Comparison of ENCODE assay signal across 8 mouse cellular contexts in genomic region chr14:56888416-56888815, GRCm38 (mm10). TPM values are rescaled to one million over a fixed set of nuclear protein-coding genes. Genes with fewer than 3 reads are reported as not detected.
A peak's percentile ranks its signal among the peaks of the same experiment; 100 is the strongest.
DNase-seq lines count a peak whose midpoint lies in the region; ATAC-seq lines count a peak whose summit lies in the region.

No protein-coding gene starts in this region.

- DNase-seq in heart, adult 8-10 months (ENCODE audit: low spot score): no peak
- DNase-seq in layer of hippocampus, postnatal 10 days (ENCODE audit: low spot score in 2 of 2): no peak
- no peak for DNase-seq in adrenal gland, postnatal 14 days
- DNase-seq in ovary, postnatal 14 days (ENCODE audit: low spot score): no peak

- peak overlapping the region; percentile 95 for H3K9ac ChIP-seq in heart, embryonic 13.5 days
- no peak overlapping the region for H3K9ac ChIP-seq in embryonic facial prominence, embryonic 13.5 days
- H3K9ac ChIP-seq in hindbrain, embryonic 16.5 days (ENCODE audit: low read depth, low read length): no peak overlapping the region
- H3K9ac ChIP-seq in midbrain, embryonic 12.5 days (replicated peaks): no peak overlapping the region

- WGBS in heart, embryonic 13.5 days: 70% methylated on average over 2 of the region's 2 CpGs
- 80% methylated on average over 2 of the region's 2 CpGs for WGBS in embryonic facial prominence, embryonic 13.5 days
- WGBS in hindbrain, embryonic 16.5 days: 83% methylated on average over 2 of the region's 2 CpGs
- 80% methylated on average over 2 of the region's 2 CpGs for WGBS in midbrain, embryonic 12.5 days

- peaks cover 25% of the 10 kb centered on the region for H3K4me1 ChIP-seq in heart, embryonic 13.5 days
- peaks cover 13% of the 10 kb centered on the region for H3K4me1 ChIP-seq in embryonic facial prominence, embryonic 13.5 days
- H3K4me1 ChIP-seq in hindbrain, embryonic 16.5 days (ENCODE audit: control insufficient read depth, insufficient read depth, low read depth, low read length): peaks cover 18% of the 10 kb centered on the region
- peaks cover 21% of the 10 kb centered on the region for H3K4me1 ChIP-seq in midbrain, embryonic 12.5 days

- no peaks in the 10 kb centered on the region for H3K27me3 ChIP-seq in heart, embryonic 13.5 days (replicated peaks)
- no peaks in the 10 kb centered on the region for H3K27me3 ChIP-seq in embryonic facial prominence, embryonic 13.5 days
- H3K27me3 ChIP-seq in hindbrain, embryonic 16.5 days (replicated peaks; ENCODE audit: control insufficient read depth, insufficient read depth, low read length): no peaks in the 10 kb centered on the region
- no peaks in the 10 kb centered on the region for H3K27me3 ChIP-seq in midbrain, embryonic 12.5 days

- peak overlapping the region; percentile 89 for H3K4me2 ChIP-seq in heart, embryonic 13.5 days
- H3K4me2 ChIP-seq in embryonic facial prominence, embryonic 13.5 days: peak overlapping the region; percentile 72
- peak overlapping the region; percentile 79 for H3K4me2 ChIP-seq in hindbrain, embryonic 16.5 days (ENCODE audit: low read length)
- peak overlapping the region; percentile 56 for H3K4me2 ChIP-seq in midbrain, embryonic 12.5 days (replicated peaks)

- no peak for ATAC-seq in heart, embryonic 13.5 days (ENCODE audit: extremely low read depth, insufficient number of reproducible peaks, low FRiP score, low TSS enrichment)
- no peak for ATAC-seq in embryonic facial prominence, embryonic 13.5 days (ENCODE audit: insufficient number of reproducible peaks, insufficient read depth, low FRiP score, low TSS enrichment, low read depth)
- ATAC-seq in hindbrain, embryonic 16.5 days: no peak
- ATAC-seq in midbrain, embryonic 12.5 days (ENCODE audit: low FRiP score, low read depth): no peak

- H3K36me3 ChIP-seq in heart, embryonic 13.5 days: peaks cover 43% of the 10 kb centered on the region
- H3K36me3 ChIP-seq in embryonic facial prominence, embryonic 13.5 days: peaks cover 35% of the 10 kb centered on the region
- 0 out of 2 replicates have a peak, but pooled peaks cover 6% of the 10 kb centered on the region for H3K36me3 ChIP-seq in hindbrain, embryonic 16.5 days (ENCODE audit: control insufficient read depth, insufficient read depth, low read length)
- H3K36me3 ChIP-seq in midbrain, embryonic 12.5 days: peaks cover 27% of the 10 kb centered on the region

- H3K4me3 ChIP-seq in heart, embryonic 13.5 days: peak overlapping the region; percentile 86
- peak overlapping the region; percentile 76 for H3K4me3 ChIP-seq in embryonic facial prominence, embryonic 13.5 days
- peak overlapping the region; percentile 84 for H3K4me3 ChIP-seq in hindbrain, embryonic 16.5 days (ENCODE audit: low read length)
- H3K4me3 ChIP-seq in midbrain, embryonic 12.5 days: peak overlapping the region; percentile 92

- H3K9me3 ChIP-seq in heart, embryonic 13.5 days: 0 out of 2 replicates have a peak, but pooled peaks cover 1% of the 10 kb centered on the region
- H3K9me3 ChIP-seq in embryonic facial prominence, embryonic 13.5 days: 0 out of 2 replicates have a peak, but pooled peaks cover 3% of the 10 kb centered on the region
- no peaks in the 10 kb centered on the region for H3K9me3 ChIP-seq in hindbrain, embryonic 16.5 days (ENCODE audit: control insufficient read depth, low read length)
- no peaks in the 10 kb centered on the region for H3K9me3 ChIP-seq in midbrain, embryonic 12.5 days

- peak overlapping the region; percentile 99; the same call in 1 of the 2 replicates for H3K27ac ChIP-seq in heart, embryonic 13.5 days (replicated peaks)
- no peak overlapping the region; the same call in 1 of the 2 replicates for H3K27ac ChIP-seq in embryonic facial prominence, embryonic 13.5 days
- H3K27ac ChIP-seq in hindbrain, embryonic 16.5 days (ENCODE audit: low read depth, low read length): no peak overlapping the region
- no peak overlapping the region for H3K27ac ChIP-seq in midbrain, embryonic 12.5 days (replicated peaks)

RNA-seq across cellular contexts. Expression of gene Zmym2, which starts 2.0 kb away (rescaled TPM):
- polyA plus RNA-seq in heart, embryonic 13.5 days (2015; fragmentation: Nextera tagmentation; extraction: Ambion mirVana): 29.8 and 30.9 TPM in 2 replicates
- 10 to 100 TPM; 29.4 to 35.2 (median 30.8) TPM for total RNA-seq in heart, adult 8-10 months (2022)
- 52.2 and 52.6 TPM in 2 replicates for polyA plus RNA-seq in embryonic facial prominence, embryonic 13.5 days (2015; fragmentation: Nextera tagmentation; extraction: Ambion mirVana)
- 44.9 and 54.4 TPM in 2 replicates for polyA plus RNA-seq in hindbrain, embryonic 16.5 days (2015; fragmentation: Nextera tagmentation; extraction: Ambion mirVana)
- 84.0 and 94.9 TPM in 2 replicates for polyA plus RNA-seq in midbrain, embryonic 12.5 days (2016; fragmentation: Nextera tagmentation; extraction: Ambion mirVana)
- 10 to 100 TPM; 88.7 to 99.0 TPM for total RNA-seq in layer of hippocampus, postnatal 10 days (2021)
- 53.1 and 58.6 TPM in 2 replicates for total RNA-seq in adrenal gland, postnatal 14 days (2021)
